Mouse (Mus musculus): ENCODE measurements around the gene Rcsd1.

DNA sequence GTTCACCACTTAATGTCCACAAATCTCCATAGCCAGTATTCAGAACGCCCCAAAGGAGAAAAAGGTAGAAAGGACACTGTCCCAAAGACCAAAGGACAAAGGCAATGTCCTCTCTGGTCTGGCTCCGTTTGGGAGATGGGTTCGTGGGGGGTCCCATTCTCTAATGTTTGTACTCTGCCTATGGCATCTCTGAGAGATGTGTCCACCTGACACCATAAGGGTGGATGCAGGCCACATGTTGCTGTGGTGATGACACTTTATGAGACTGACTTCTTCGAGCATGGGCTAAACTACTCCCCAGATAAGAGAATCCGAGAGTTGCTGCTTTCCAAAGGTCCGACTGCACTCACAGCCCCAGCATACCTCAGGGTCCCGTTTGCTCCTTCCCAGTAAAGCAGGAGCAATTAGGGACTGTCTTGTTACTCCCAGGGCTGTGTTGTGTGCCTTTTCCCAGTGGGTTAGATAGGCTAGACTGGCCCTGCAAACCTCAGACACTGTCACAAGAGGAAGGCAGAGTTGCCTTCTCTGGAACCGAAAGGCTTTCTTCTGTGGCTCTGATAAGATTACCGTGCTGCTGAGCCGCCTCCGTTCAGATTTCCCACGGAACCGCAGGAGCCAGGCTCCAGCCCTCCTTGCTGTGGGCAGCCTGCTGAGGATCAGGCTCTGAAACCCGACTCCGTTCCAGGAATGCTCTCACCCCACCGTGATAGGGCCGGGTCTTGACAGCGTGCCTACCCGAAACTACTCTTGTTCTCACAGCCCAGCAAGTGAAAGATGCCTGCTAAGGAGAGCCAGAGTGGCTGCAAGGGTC, 7.1 kb downstream of the Rcsd1 start:
- no peak for TF ChIP-seq CTCF (IDR thresholded peaks at IDR 0.05)
- peak; percentile 55 for TF ChIP-seq POLR2A (IDR thresholded peaks at IDR 0.05; ENCODE audit: insufficient read depth, low read depth, low read length)

Data from heart, adult 2 months (tissue).